Mouse (Mus musculus): ENCODE measurements around the gene Prdm15.
A peak's percentile ranks its signal among the peaks of the same experiment; 100 is the strongest.

GRCm38 (mm10) chr16:97851741-97852319 is at the start of gene Prdm15:
- TF ChIP-seq POLR2A (IDR thresholded peaks at IDR 0.05; ENCODE audit: extremely low read depth, insufficient read depth, low read length), result peak; percentile 72
- TF ChIP-seq CTCF (IDR thresholded peaks at IDR 0.05; ENCODE audit: extremely low read depth, insufficient read depth, low read length), result no peak

Measured in cortical plate, adult 2 months (tissue).